Mouse (Mus musculus): ENCODE results near the gene Tacc3.

- TF ChIP-seq GATA1 (IDR thresholded peaks at IDR 0.05; ENCODE audit: borderline replicate concordance, low read length) (no peak), FLI1 (IDR thresholded peaks at IDR 0.05; ENCODE audit: low read length) (no peak)
Observed at GRCm38 (mm10) chr5:33681044-33681443, 23.1 kb downstream of the Tacc3 start.

All from megakaryocyte, embryonic 14.5 days (primary cell).